Mouse (Mus musculus) liver, adult 2 months (tissue): Measurements from ENCODE around the gene Csnk1d.

Experiments used
- CTCF ChIP-seq: fragments of 200-500 bp; IDR thresholded peaks from 2 replicates; pipeline ENCODE4 v1.5.1; 2011; ENCODE audit warnings: low read depth, low read length, control low read depth
- POLR2A ChIP-seq: fragments of 200-500 bp; IDR thresholded peaks from 2 replicates; pipeline ENCODE4 v1.6.1; 2011; ENCODE audit warnings: low read length, control low read depth; ENCODE audit not compliant: insufficient read depth; ENCODE audit errors: extremely low read depth

- TF ChIP-seq CTCF (no peak), POLR2A (no peak)
Measured at GRCm38 (mm10) chr11:120961594-120961993, 29.5 kb downstream of the Csnk1d start.
